Mouse (Mus musculus) lung, embryonic 16.5 days (tissue): Measurements from ENCODE around the gene Slc16a2. TPM values are rescaled to one million over a fixed set of nuclear protein-coding genes. Genes with fewer than 3 reads are reported as not detected.

ENCODE experiments used
- polyA plus RNA-seq: library from polyadenylated mRNA; unstranded; fragments of >200 nt; fragmentation: Nextera tagmentation; extraction: Ambion mirVana; gene quantifications from 2 replicates; pipeline ENCODE4 v1.2.1, GENCODE M21; 2015

The Slc16a2 gene
- polyA plus RNA-seq, 1 experiment from 2014 or later, result 22.9 TPM

Other genes starting within 250 kb of the Slc16a2 start
- not detected in 2 replicates for gene Zcchc13, start 191.4 kb downstream of the Slc16a2 start, polyA plus RNA-seq
- gene Rlim, start 159.3 kb upstream of the Slc16a2 start, polyA plus RNA-seq, result 48.1 and 50.4 TPM in 2 replicates